Mouse (Mus musculus) midbrain, embryonic 13.5 days (tissue): Measurements from ENCODE around the gene Crot. TPM values are rescaled to one million over a fixed set of nuclear protein-coding genes. Genes with fewer than 3 reads are reported as not detected.

Experiments
- ATAC-seq: fragments of 200-750 bp; cut with Nextera tagmentation; 2 replicates; pipeline ENCODE4 v1.8.0; 2017; ENCODE audit warnings: mild to moderate bottlenecking, moderate TSS enrichment, moderate library complexity
- H3K27ac ChIP-seq: fragments of 300-500 bp; sonication (generic); 2 replicates; pipeline ENCODE4 v1.5.1; 2015; ENCODE audit warnings: inconsistent platforms, mild to moderate bottlenecking, moderate library complexity
- H3K27me3 ChIP-seq: fragments of 300-500 bp; sonication (generic); 2 replicates; pipeline ENCODE4 v1.6.1; 2015; ENCODE audit warnings: mild to moderate bottlenecking, inconsistent platforms
- H3K36me3 ChIP-seq: fragments of 300-500 bp; sonication (generic); 2 replicates; pipeline ENCODE4 v1.6.1; 2015; ENCODE audit warnings: mild to moderate bottlenecking, inconsistent platforms
- H3K4me1 ChIP-seq: fragments of 300-500 bp; sonication (generic); replicated peaks from 2 replicates; pipeline ENCODE4 v1.6.1; 2015; ENCODE audit warnings: inconsistent platforms
- H3K4me2 ChIP-seq: fragments of 300-500 bp; sonication (generic); replicated peaks from 2 replicates; pipeline ENCODE4 v1.6.1; 2015; ENCODE audit warnings: moderate library complexity, mild to moderate bottlenecking, inconsistent platforms
- H3K4me3 ChIP-seq: fragments of 300-500 bp; sonication (generic); replicated peaks from 2 replicates; pipeline ENCODE4 v1.5.1; 2015; ENCODE audit warnings: mild to moderate bottlenecking, inconsistent platforms
- H3K9ac ChIP-seq: fragments of 300-500 bp; sonication (generic); replicated peaks from 2 replicates; pipeline ENCODE4 v1.6.1; 2015; ENCODE audit warnings: mild to moderate bottlenecking, inconsistent platforms
- H3K9me3 ChIP-seq: fragments of 300-500 bp; sonication (generic); 2 replicates; pipeline ENCODE4 v1.6.1; 2016; ENCODE audit warnings: mild to moderate bottlenecking, inconsistent platforms
- WGBS: fragments of 180-500 bp; shearing (Covaris S2); methylation state at CpG from one replicate; pipeline ENCODE4 v1.1.7; 2015; 5-methylcytosine and 5-hydroxymethylcytosine counted together
- polyA plus RNA-seq: library from polyadenylated mRNA; unstranded; fragments of >200 nt; fragmentation: Nextera tagmentation; extraction: Ambion mirVana; gene quantifications from 2 replicates; pipeline ENCODE4 v1.2.1, GENCODE M21; 2015

Crot gene
- polyA plus RNA-seq, 1 experiment from 2014 or later = 17.8 TPM

GRCm38 (mm10) chr5:8937965-8938364 is 59.2 kb downstream of the Crot start:
- no peaks in the 10 kb centered on the region for H3K4me1 ChIP-seq
- H3K9ac ChIP-seq = no peak overlapping the region
- no peak overlapping the region for H3K4me3 ChIP-seq
- WGBS = 92% methylated on average over 7 of the region's 7 CpGs
- 0 out of 2 replicates have a peak, but pooled peaks have one; percentile 3 for ATAC-seq
- H3K4me2 ChIP-seq = no peak overlapping the region
- H3K36me3 ChIP-seq = no peaks in the 10 kb centered on the region
- H3K27ac ChIP-seq = no peak overlapping the region
- H3K9me3 ChIP-seq = no peaks in the 10 kb centered on the region
- no peaks in the 10 kb centered on the region for H3K27me3 ChIP-seq

- Histone ChIP-seq H3K27ac (no peak overlapping the region), H3K9ac (no peak overlapping the region), H3K4me2 (no peak overlapping the region), H3K4me1 (no peaks in the 10 kb centered on the region), H3K4me3 (no peak overlapping the region), H3K27me3 (no peaks in the 10 kb centered on the region), H3K36me3 (0 out of 2 replicates have a peak, but pooled peaks cover 4% of the 10 kb centered on the region), H3K9me3 (peaks cover 6% of the 10 kb centered on the region)
- WGBS = 92% methylated on average over 9 of the region's 9 CpGs
- no peak for ATAC-seq
Measured at GRCm38 (mm10) chr5:8928440-8928839, 68.7 kb downstream of the Crot start.

- 80% methylated on average over 6 of the region's 6 CpGs for WGBS
- Histone ChIP-seq H3K4me1 (no peaks in the 10 kb centered on the region), H3K4me2 (no peak overlapping the region), H3K9ac (no peak overlapping the region), H3K36me3 (no peaks in the 10 kb centered on the region), H3K9me3 (no peaks in the 10 kb centered on the region), H3K27ac (no peak overlapping the region), H3K4me3 (no peak overlapping the region), H3K27me3 (no peaks in the 10 kb centered on the region)
- ATAC-seq = no peak
Measured at GRCm38 (mm10) chr5:8917069-8917468, 80.1 kb downstream of the Crot start.

GRCm38 (mm10) chr5:8916400-8916799 is 80.7 kb downstream of the Crot start:
- no peaks in the 10 kb centered on the region for H3K27me3 ChIP-seq
- no peak overlapping the region for H3K4me2 ChIP-seq
- WGBS = 95% methylated on average over 2 of the region's 2 CpGs
- no peak overlapping the region for H3K9ac ChIP-seq
- H3K4me1 ChIP-seq = no peaks in the 10 kb centered on the region
- no peaks in the 10 kb centered on the region for H3K9me3 ChIP-seq
- no peak for ATAC-seq
- H3K4me3 ChIP-seq = no peak overlapping the region
- no peaks in the 10 kb centered on the region for H3K36me3 ChIP-seq
- no peak overlapping the region for H3K27ac ChIP-seq

Other genes with a start within 250 kb of the Crot start
- 0.61 and 0.86 TPM in 2 replicates for gene Abcb1b, start 199.2 kb downstream of the Crot start, polyA plus RNA-seq
- 0.54 and 0.63 TPM in 2 replicates for gene Abcb4, start 103.6 kb downstream of the Crot start, polyA plus RNA-seq
- 15.2 and 15.3 TPM in 2 replicates for gene Tmem243, start 103.3 kb upstream of the Crot start, polyA plus RNA-seq
- 70.1 and 72.7 TPM in 2 replicates for gene Dmtf1, start 164.5 kb upstream of the Crot start, polyA plus RNA-seq